Mouse (Mus musculus) granulocyte monocyte progenitor cell, adult 5-6 weeks (primary cell): Measurements from ENCODE around the gene Usp46. TPM values are rescaled to one million over a fixed set of nuclear protein-coding genes. Genes with fewer than 3 reads are reported as not detected.
"Not testable (repeated sequence)": the region's sequence is repeated elsewhere in the genome, so short reads cannot be mapped to it uniquely, and the experiment has no call there.

Experiments used
- ATAC-seq: replicated peaks from 2 replicates; pipeline ENCODE4 v1.8.0; 2016; ENCODE audit warnings: mild to moderate bottlenecking, moderate TSS enrichment, inconsistent platforms; ENCODE audit not compliant: poor library complexity, severe bottlenecking
- total RNA-seq, 2 experiments: library from RNA; stranded (forward) in 1 of 2; stranded (reverse) in 1 of 2; fragments of 200-712, 200-1000 nt in 1 of 2; fragments of >200 nt in 1 of 2; fragmentation: Nextera tagmentation in 1 of 2; gene quantifications; 2 replicates each; pipeline ENCODE4 v1.2.3; 2014 to 2017

The Usp46 gene
- total RNA-seq, 2 experiments from 2014 or later, result 11.9 to 26.9 TPM

DNA sequence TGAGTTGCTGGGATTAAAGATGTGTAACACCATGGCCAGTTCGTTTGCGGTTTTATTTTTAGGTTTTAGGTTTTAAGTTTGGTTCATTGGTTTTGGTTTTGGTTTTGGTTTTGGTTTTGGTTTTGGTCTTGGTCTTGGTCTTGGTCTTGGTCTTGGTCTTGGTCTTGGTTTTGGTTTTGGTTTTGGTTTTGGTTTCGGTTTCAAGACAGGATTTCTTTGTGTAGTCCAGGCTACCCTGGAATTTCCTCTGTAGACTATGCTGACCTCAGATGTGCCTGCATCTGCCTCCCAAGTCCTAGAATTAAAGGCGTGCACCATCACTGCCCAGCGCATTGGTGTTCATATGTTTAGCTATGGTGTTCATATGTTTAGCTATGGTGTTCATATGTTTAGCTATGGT lies 109.6 kb downstream of the Usp46 start:
- not testable (repeated sequence) for ATAC-seq

DNA sequence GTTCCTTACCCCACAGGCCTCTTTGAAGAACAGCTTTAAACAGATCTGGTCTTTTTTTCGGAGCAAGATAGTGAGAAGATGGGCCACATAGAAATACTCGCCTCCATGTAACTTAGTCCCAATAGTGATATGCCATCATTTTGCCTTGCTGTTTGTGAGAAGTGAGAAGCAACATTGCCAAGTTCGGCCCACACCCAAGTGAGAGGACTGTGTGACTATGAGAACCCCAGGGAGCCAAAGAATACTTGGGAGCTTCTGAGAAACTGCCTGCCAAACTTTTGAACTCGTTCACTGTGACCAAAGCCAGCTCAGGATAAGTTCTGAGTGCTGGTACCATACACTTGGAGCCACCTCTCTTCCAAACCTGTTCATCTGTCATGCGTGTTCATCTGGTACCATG lies 110.1 kb downstream of the Usp46 start:
- ATAC-seq, result no peak

DNA sequence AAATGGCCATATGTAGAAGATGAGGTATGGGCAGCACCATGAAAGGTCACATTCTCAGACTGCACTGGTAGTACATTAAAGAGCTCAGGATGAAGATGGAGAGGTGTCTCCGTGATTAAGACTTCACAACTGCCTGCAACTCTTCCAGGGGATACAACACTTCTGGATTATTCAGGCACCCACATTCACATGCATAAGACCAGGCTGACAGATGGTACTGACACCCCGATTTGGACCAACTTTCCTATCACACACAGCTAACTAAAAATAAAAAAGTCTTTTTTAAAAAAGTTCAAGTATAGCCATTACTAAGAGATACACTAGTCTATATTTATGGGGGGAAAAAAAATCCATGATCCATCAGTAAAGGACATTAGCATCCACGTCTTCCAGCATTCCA lies 112.5 kb downstream of the Usp46 start:
- no peak for ATAC-seq

DNA sequence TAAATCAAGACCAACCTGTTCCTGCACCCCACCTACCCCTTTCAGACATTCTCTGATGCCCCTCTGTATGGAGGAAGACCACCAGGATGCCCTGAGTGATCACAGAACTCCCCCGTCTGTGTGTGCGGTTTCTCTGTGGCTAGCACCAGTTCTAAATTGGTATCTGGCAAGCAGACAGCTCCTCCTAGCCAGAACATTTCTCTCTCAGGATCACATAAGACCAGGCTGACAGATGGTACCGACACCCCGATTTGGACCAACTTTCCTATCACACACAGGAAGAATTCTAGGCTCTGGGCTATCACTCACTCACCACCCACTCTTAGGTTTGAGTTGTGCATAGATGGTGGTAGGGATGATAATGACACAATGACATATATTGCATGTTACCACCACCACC lies 113.2 kb downstream of the Usp46 start:
- ATAC-seq, result no peak

DNA sequence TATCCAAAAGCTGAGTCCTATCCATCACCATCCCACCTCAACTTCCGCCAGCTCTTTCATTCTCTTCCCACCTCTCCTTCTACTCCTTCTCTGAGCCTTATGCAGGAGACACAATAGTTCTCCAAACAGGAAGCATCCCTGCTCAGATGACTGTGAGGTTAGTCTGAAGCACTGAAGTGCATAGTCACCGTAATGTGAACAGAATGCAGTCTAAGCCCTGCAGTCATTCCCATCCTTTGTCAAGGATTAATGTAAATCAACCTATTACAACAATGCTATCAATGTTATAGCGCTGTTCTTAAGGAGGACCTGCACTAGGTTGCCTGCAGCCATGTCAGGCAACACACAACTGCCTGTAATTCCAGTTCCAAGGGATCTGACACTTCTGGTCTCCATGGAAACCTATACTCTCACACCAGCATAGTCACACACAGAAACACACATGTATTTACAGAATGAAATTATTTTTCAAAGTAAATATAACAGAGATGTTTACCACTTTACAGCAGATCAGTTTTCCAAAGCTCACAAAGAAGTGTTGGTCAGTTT lies 115.1 kb downstream of the Usp46 start:
- no peak for ATAC-seq

DNA sequence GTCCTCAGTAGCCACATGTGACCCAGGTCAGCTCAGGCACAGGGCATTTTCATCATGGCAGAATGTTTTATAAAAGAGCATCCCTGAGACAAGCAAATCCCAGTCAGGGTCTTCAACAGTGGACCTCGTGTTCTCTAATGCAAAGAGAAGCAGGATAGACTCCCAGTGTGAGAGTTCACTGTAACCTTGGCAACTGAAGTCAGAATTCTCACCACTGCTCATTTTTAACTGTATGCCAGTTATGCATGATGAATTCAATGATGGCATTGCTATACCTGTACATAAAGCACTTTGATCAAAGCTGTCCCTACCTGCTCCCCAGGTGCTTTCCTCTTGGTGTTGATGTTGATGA lies 116.6 kb downstream of the Usp46 start:
- ATAC-seq, result no peak

DNA sequence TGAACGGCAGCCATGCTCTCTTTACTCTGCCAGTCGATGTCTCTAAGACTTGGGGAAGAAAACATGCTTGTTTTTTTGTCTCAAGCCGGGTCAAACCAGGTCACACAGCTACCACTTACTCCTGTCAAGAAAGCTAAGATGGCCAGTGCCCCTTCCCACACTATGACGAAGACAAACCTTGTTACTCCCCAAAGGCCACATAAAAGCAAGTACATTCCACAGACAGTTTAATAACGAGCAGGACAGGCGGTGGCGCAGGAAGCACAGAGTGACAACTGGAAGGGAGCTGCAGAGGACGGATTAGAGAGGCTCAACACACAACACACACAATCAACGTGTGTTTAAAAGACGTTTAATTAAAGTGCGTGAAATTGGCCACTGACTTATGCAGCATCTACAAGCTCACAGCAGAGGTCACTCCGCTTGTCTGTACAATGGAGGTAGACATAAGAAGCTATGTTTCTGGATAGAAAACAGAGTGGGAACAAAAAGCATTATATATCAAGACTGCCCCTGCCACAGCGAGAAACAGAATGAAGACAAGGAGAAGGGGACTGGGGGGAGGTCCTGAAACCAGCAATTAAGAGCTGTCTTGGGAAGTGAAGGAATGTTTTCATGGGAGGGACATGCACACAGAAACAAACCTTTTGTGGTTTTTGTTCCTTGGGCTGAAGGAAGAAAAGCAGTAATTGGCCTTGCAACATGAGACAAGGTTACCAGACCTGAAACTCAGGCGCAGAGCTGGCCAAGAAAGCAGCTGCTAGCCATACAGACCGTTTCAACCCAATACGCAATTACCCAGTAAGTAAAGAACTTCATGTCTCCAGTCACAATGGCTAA lies 117.2 kb downstream of the Usp46 start:
- ATAC-seq, result no peak

Other genes starting within 250 kb of the Usp46 start
- not detected in 2 replicates for gene Rasl11b, start 126.9 kb upstream of the Usp46 start, total RNA-seq (2014; fragmentation: Nextera tagmentation)
- gene Rasl11b, start 126.9 kb upstream of the Usp46 start, total RNA-seq (2017), result 0.99 and 1.8 TPM in 2 replicates